Mouse (Mus musculus) Patski (cell line): ENCODE data around the gene Rhot2. TPM values are rescaled to one million over a fixed set of nuclear protein-coding genes. Genes with fewer than 3 reads are reported as not detected.

Experiments used
- ATAC-seq: fragments of 100-300 bp; one replicate; pipeline ENCODE4 v1.8.0; 2021
- CTCF ChIA-PET: fragments of 350-600 bp; sonication (Branson Sonifier 250); formaldehyde crosslinking; loops from one replicate; lab custom pipeline; 2022; ENCODE audit warnings: inconsistent platforms; lab: Charles Lee
- POLR2A ChIA-PET: fragments of 350-600 bp; sonication (Branson Sonifier 250); formaldehyde crosslinking; loops from one replicate; lab custom pipeline; 2022; ENCODE audit warnings: antibody characterized with exemption, inconsistent platforms; lab: Charles Lee
- DNase-seq: peaks from one replicate; pipeline ENCODE4 v3.0.0-alpha.2; 2011; ENCODE audit warnings: low read depth, low spot score
- H3K27me3 ChIP-seq: fragments of 371-371 bp; one replicate; pipeline ENCODE4 v1.5.1; 2021
- CTCF ChIP-seq: fragments of 100-300 bp; IDR thresholded peaks from one replicate; pipeline ENCODE4 v1.5.1; 2021
- in situ Hi-C: fragments of 300-500 bp; cut with MboI; formaldehyde crosslinking; loops from 3 replicates; pipeline ENCODE4 v1.11.1; 2018; ENCODE audit warnings: low pct_unique_long_range_greater_than_20kb, mixed read lengths
- polyA plus RNA-seq: library from polyadenylated mRNA; unstranded; gene quantifications from one replicate; pipeline ENCODE4 v1.2.3, GENCODE M21; 2021

Gene Rhot2
- polyA plus RNA-seq, 1 experiment from 2014 or later = 96.4 TPM

- no peak for TF ChIP-seq CTCF
- no peak for ATAC-seq
- ChIA-PET CTCF (interaction anchor here (0.9 to 1.0 kb wide), 2 partner anchors 36 to 131 kb away, joined by 4 to 5 read pairs; no protein-coding TSS in a partner anchor), POLR2A (interaction anchor here (0.7 to 0.8 kb wide), 2 partner anchors 18 to 30 kb away, joined by 3 to 4 read pairs; no protein-coding TSS in a partner anchor)
- in situ Hi-C loops = no loop called here
- no peaks in the 10 kb centered on the region for H3K27me3 ChIP-seq
- DNase-seq = no peak
These were observed 36.4 kb upstream of the Rhot2 start for GRCm38 (mm10) chr17:25880913-25881641.

GRCm38 (mm10) chr17:25880196-25880910 lies 35.7 kb upstream of the Rhot2 start, which contains the start of gene Wfikkn1:
TSS of gene Wfikkn1 (minus strand) at chr17:25880858.
- ChIA-PET POLR2A (interaction anchor here (1.4 kb wide), 1 partner anchor 12 kb away, joined by 3 read pairs; the partner anchor contains the start of gene Mcrip2), CTCF (interaction anchor here (1.2 kb wide), 1 partner anchor 45 kb away, joined by 3 read pairs; no protein-coding TSS in a partner anchor)
- ATAC-seq (no peak), DNase-seq (no peak)
- in situ Hi-C loops = no loop called here
- TF ChIP-seq CTCF = no peak
- H3K27me3 ChIP-seq = no peaks in the 10 kb centered on the region

- POLR2A ChIA-PET = interaction anchor here (1.4 kb wide), 1 partner anchor 11 kb away, joined by 3 read pairs; the partner anchor contains the start of gene Mcrip2
- H3K27me3 ChIP-seq = no peaks in the 10 kb centered on the region
- TF ChIP-seq CTCF = no peak
- CTCF ChIA-PET = interaction anchor here (0.7 to 1.2 kb wide), 4 partner anchors 11 to 137 kb away, joined by 3 to 4 read pairs (median 3); partner anchors contain the start of gene Mcrip2
- ATAC-seq (no peak), DNase-seq (no peak)
- in situ Hi-C loops = no loop called here
These were observed 35.1 kb upstream of the Rhot2 start for GRCm38 (mm10) chr17:25879750-25880149.

- ATAC-seq (no peak), DNase-seq (no peak)
- H3K27me3 ChIP-seq = no peaks in the 10 kb centered on the region
- CTCF ChIA-PET = interaction anchor here (0.7 to 1.2 kb wide), 4 partner anchors 11 to 138 kb away, joined by 3 to 4 read pairs (median 3); partner anchors contain the start of gene Mcrip2
- in situ Hi-C loops = no loop called here
- TF ChIP-seq CTCF = no peak
- POLR2A ChIA-PET = interaction anchor here (1.4 kb wide), 1 partner anchor 11 kb away, joined by 3 read pairs; the partner anchor contains the start of gene Mcrip2
These were observed 34.6 kb upstream of the Rhot2 start for GRCm38 (mm10) chr17:25879261-25879660.

GRCm38 (mm10) chr17:25878611-25879180 lies 34.0 kb upstream of the Rhot2 start:
- DNase-seq (no peak), ATAC-seq (no peak)
- TF ChIP-seq CTCF = no peak
- POLR2A ChIA-PET = interaction anchor here (1.4 kb wide), 1 partner anchor 10 kb away, joined by 3 read pairs; the partner anchor contains the start of gene Mcrip2
- no peaks in the 10 kb centered on the region for H3K27me3 ChIP-seq
- CTCF ChIA-PET = interaction anchor here (1.2 kb wide), 2 partner anchors 10 to 139 kb away, joined by 3 to 4 read pairs; partner anchors contain the start of gene Mcrip2
- in situ Hi-C loops = no loop called here

GRCm38 (mm10) chr17:25877741-25878610 lies 33.3 kb upstream of the Rhot2 start:
- ChIA-PET CTCF (no interaction called here), POLR2A (interaction anchor here (1.4 kb wide), 1 partner anchor 10 kb away, joined by 8 read pairs; the partner anchor contains the start of gene Mcrip2)
- in situ Hi-C loops = no loop called here
- ATAC-seq = no peak
- TF ChIP-seq CTCF = no peak
- DNase-seq = no peak
- no peaks in the 10 kb centered on the region for H3K27me3 ChIP-seq

- ChIA-PET POLR2A (interaction anchor here (1.4 kb wide), 1 partner anchor 9 kb away, joined by 8 read pairs; the partner anchor contains the start of gene Mcrip2), CTCF (no interaction called here)
- ATAC-seq (no peak), DNase-seq (no peak)
- in situ Hi-C loops = no loop called here
- H3K27me3 ChIP-seq = no peaks in the 10 kb centered on the region
- no peak for TF ChIP-seq CTCF
These were observed 32.4 kb upstream of the Rhot2 start for GRCm38 (mm10) chr17:25877025-25877424.

- in situ Hi-C loops = no loop called here
- ATAC-seq = no peak
- no peak for DNase-seq
- ChIA-PET CTCF (no interaction called here), POLR2A (interaction anchor here (1.4 to 1.5 kb wide), 2 partner anchors 8 to 14 kb away, joined by 4 to 8 read pairs; partner anchors contain the start of gene Mcrip2)
- H3K27me3 ChIP-seq = no peaks in the 10 kb centered on the region
- no peak for TF ChIP-seq CTCF
These were observed 31.8 kb upstream of the Rhot2 start for GRCm38 (mm10) chr17:25876347-25876915.
